Mouse (Mus musculus): ENCODE measurements around the gene Ncor2. TPM values are rescaled to one million over a fixed set of nuclear protein-coding genes. Genes with fewer than 3 reads are reported as not detected.

Gene Ncor2
- total and polyA plus RNA-seq, 3 experiments: 5.0 to 46.8 TPM; not detected in 1

- H3K4me3 ChIP-seq (ENCODE audit: control insufficient read depth in 1 of 2, insufficient read depth in 1 of 2, low read depth in 2 of 2, low read length in 2 of 2): no peak overlapping the region
Measured at GRCm38 (mm10) chr5:125127426-125127825, 51.6 kb downstream of the Ncor2 start.

GRCm38 (mm10) chr5:125125966-125126464, 53.0 kb downstream of the Ncor2 start:
- no peak for TF ChIP-seq RAD21 (IDR thresholded peaks at IDR 0.05; ENCODE audit: low read depth, low read length)
- no peak for TF ChIP-seq MAZ (IDR thresholded peaks at IDR 0.05; ENCODE audit: low read depth, low read length)
- Histone ChIP-seq H3K9ac (ENCODE audit: control insufficient read depth, low read depth, low read length, poor library complexity, severe bottlenecking) (no peak overlapping the region), H3K4me3 (ENCODE audit: control insufficient read depth in 1 of 2, insufficient read depth in 1 of 2, low read depth in 2 of 2, low read length in 2 of 2) (no peak overlapping the region), H3K27ac (ENCODE audit: control insufficient read depth, low read depth, low read length) (no peak overlapping the region), H3K4me1 (ENCODE audit: control insufficient read depth in 1 of 2, insufficient read depth in 2 of 2, low read length in 2 of 2) (no peaks in the 10 kb centered on the region), H3K9me3 (replicated peaks; ENCODE audit: insufficient read depth, low read length) (no peaks in the 10 kb centered on the region), H3K79me2 (ENCODE audit: control insufficient read depth, insufficient read depth, low read length, poor library complexity) (peaks cover 8% of the 10 kb centered on the region; the same call in 1 of the 2 replicates), H3K36me3 (ENCODE audit: control insufficient read depth in 1 of 2, insufficient read depth in 2 of 2, low read length in 2 of 2) (no peaks in the 10 kb centered on the region), H3K27me3 (ENCODE audit: control insufficient read depth in 1 of 2, insufficient read depth in 2 of 2, low read length in 2 of 2) (no peaks in the 10 kb centered on the region)
- no peak for DNase-seq (ENCODE audit: low read depth, low spot score)

More at GRCm38 (mm10) chr5:125127426-125127825, 51.6 kb downstream of the Ncor2 start:
- H3K27ac ChIP-seq (ENCODE audit: control insufficient read depth, low read depth, low read length): no peak overlapping the region
- peaks cover 13% of the 10 kb centered on the region for H3K79me2 ChIP-seq (ENCODE audit: control insufficient read depth, insufficient read depth, low read length, poor library complexity)
- H3K9me3 ChIP-seq (replicated peaks; ENCODE audit: insufficient read depth, low read length): no peaks in the 10 kb centered on the region
- no peak overlapping the region for H3K9ac ChIP-seq (ENCODE audit: control insufficient read depth, low read depth, low read length, poor library complexity, severe bottlenecking)
- no peak for DNase-seq (ENCODE audit: low read depth, low spot score)
- H3K36me3 ChIP-seq (ENCODE audit: control insufficient read depth in 1 of 2, insufficient read depth in 2 of 2, low read length in 2 of 2): no peaks in the 10 kb centered on the region
- no peaks in the 10 kb centered on the region for H3K4me1 ChIP-seq (ENCODE audit: control insufficient read depth in 1 of 2, insufficient read depth in 2 of 2, low read length in 2 of 2)
- TF ChIP-seq MAZ (IDR thresholded peaks at IDR 0.05; ENCODE audit: low read depth, low read length) (no peak), ELF1 (IDR thresholded peaks at IDR 0.05; ENCODE audit: low read depth, low read length) (no peak), ZKSCAN1 (IDR thresholded peaks at IDR 0.05; ENCODE audit: low read depth, low read length) (no peak), MAX (IDR thresholded peaks at IDR 0.05; ENCODE audit: low read length) (no peak), EP300 (IDR thresholded peaks at IDR 0.05; ENCODE audit: low read depth in 1 of 2, low read length in 2 of 2) (no peak), JUND (IDR thresholded peaks at IDR 0.05; ENCODE audit: low read depth, low read length) (no peak), CHD2 (IDR thresholded peaks at IDR 0.05; ENCODE audit: low read length) (no peak), MEF2A (IDR thresholded peaks at IDR 0.05; ENCODE audit: extremely low read depth, insufficient replicate concordance, low read depth, low read length, poor library complexity, severe bottlenecking) (no peak), RCOR1 (IDR thresholded peaks at IDR 0.05; ENCODE audit: low read depth, low read length) (no peak), KAT2A (conservative IDR thresholded peaks at IDR 0.05; ENCODE audit: low read depth, low read length) (no peak)
- no peaks in the 10 kb centered on the region for H3K27me3 ChIP-seq (ENCODE audit: control insufficient read depth in 1 of 2, insufficient read depth in 2 of 2, low read length in 2 of 2)

GRCm38 (mm10) chr5:125125219-125125618, 53.8 kb downstream of the Ncor2 start:
- Histone ChIP-seq H3K4me1 (ENCODE audit: control insufficient read depth in 1 of 2, insufficient read depth in 2 of 2, low read length in 2 of 2) (no peaks in the 10 kb centered on the region), H3K9me3 (replicated peaks; ENCODE audit: insufficient read depth, low read length) (no peaks in the 10 kb centered on the region), H3K27me3 (ENCODE audit: control insufficient read depth in 1 of 2, insufficient read depth in 2 of 2, low read length in 2 of 2) (no peaks in the 10 kb centered on the region), H3K27ac (ENCODE audit: control insufficient read depth, low read depth, low read length) (no peak overlapping the region), H3K79me2 (ENCODE audit: control insufficient read depth, insufficient read depth, low read length, poor library complexity) (peaks cover 7% of the 10 kb centered on the region; the same call in 1 of the 2 replicates), H3K9ac (ENCODE audit: control insufficient read depth, low read depth, low read length, poor library complexity, severe bottlenecking) (no peak overlapping the region), H3K36me3 (ENCODE audit: control insufficient read depth in 1 of 2, insufficient read depth in 2 of 2, low read length in 2 of 2) (no peaks in the 10 kb centered on the region), H3K4me3 (ENCODE audit: control insufficient read depth in 1 of 2, insufficient read depth in 1 of 2, low read depth in 2 of 2, low read length in 2 of 2) (no peak overlapping the region)
- DNase-seq (ENCODE audit: low read depth, low spot score): no peak
- TF ChIP-seq HCFC1 (IDR thresholded peaks at IDR 0.05; ENCODE audit: low read depth, low read length) (no peak), MAX (IDR thresholded peaks at IDR 0.05; ENCODE audit: low read length) (no peak), EP300 (IDR thresholded peaks at IDR 0.05; ENCODE audit: low read depth in 1 of 2, low read length in 2 of 2) (no peak), CHD1 (IDR thresholded peaks at IDR 0.05; ENCODE audit: low read depth, low read length) (no peak), TBP (IDR thresholded peaks at IDR 0.05; ENCODE audit: low read depth, low read length) (no peak), NRF1 (IDR thresholded peaks at IDR 0.05; ENCODE audit: insufficient read depth, low read depth, low read length, poor library complexity, severe bottlenecking) (no peak), GABPA (IDR thresholded peaks at IDR 0.05; ENCODE audit: low read depth, low read length) (no peak)
